8 mouse cellular contexts compared by ENCODE assay signal in genomic region chr9:13587085-13587933, GRCm38 (mm10).
DNase-seq lines count a peak whose midpoint lies in the region; ATAC-seq and TF ChIP-seq lines count a peak whose summit lies in the region.

No protein-coding gene starts in this region.

- H3K27me3 ChIP-seq in kidney, adult 2 months (replicated peaks; ENCODE audit: control insufficient read depth, insufficient read depth, low read length): no peaks in the 10 kb centered on the region
- H3K27me3 ChIP-seq in limb, embryonic 15.5 days: no peaks in the 10 kb centered on the region
- no peaks in the 10 kb centered on the region for H3K27me3 ChIP-seq in small intestine, adult 2 months (ENCODE audit: control insufficient read depth, insufficient read depth, low read length)

- H3K9me3 ChIP-seq in limb, embryonic 15.5 days: no peaks in the 10 kb centered on the region

- no peak overlapping the region for H3K4me2 ChIP-seq in limb, embryonic 15.5 days

- no peaks in the 10 kb centered on the region for H3K36me3 ChIP-seq in kidney, adult 2 months (ENCODE audit: control insufficient read depth, insufficient read depth, low read length)
- no peaks in the 10 kb centered on the region for H3K36me3 ChIP-seq in limb, embryonic 15.5 days
- H3K36me3 ChIP-seq in small intestine, adult 2 months (ENCODE audit: control insufficient read depth, insufficient read depth, low read length): no peaks in the 10 kb centered on the region

- TF ChIP-seq POLR2A in kidney, adult 2 months (IDR thresholded peaks at IDR 0.05; ENCODE audit: low read depth, low read length): no peak
- TF ChIP-seq POLR2A in small intestine, adult 2 months (IDR thresholded peaks at IDR 0.05; ENCODE audit: low read depth, low read length): no peak

- H3K4me1 ChIP-seq in kidney, adult 2 months (ENCODE audit: control insufficient read depth, insufficient read depth, low read length): peaks cover 11% of the 10 kb centered on the region
- peaks cover 25% of the 10 kb centered on the region for H3K4me1 ChIP-seq in limb, embryonic 15.5 days
- H3K4me1 ChIP-seq in small intestine, adult 2 months (ENCODE audit: control insufficient read depth, insufficient read depth, insufficient read length, low read length): peaks cover 5% of the 10 kb centered on the region; the same call in 1 of the 2 replicates

- no peak overlapping the region for H3K4me3 ChIP-seq in kidney, adult 2 months (ENCODE audit: insufficient read depth, low read depth, low read length)
- no peak overlapping the region for H3K4me3 ChIP-seq in limb, embryonic 15.5 days
- no peak overlapping the region for H3K4me3 ChIP-seq in small intestine, adult 2 months (ENCODE audit: low read depth, low read length)

- 47% methylated on average over 9 of the region's 9 CpGs for WGBS in kidney, adult 2 months
- 36% methylated on average over 9 of the region's 9 CpGs for WGBS in limb, embryonic 15.5 days
- WGBS in small intestine, adult 2 months: 32% methylated on average over 9 of the region's 9 CpGs

- intact Hi-C loops in heart, postnatal 10 days (cut with DNase I): loop anchor here (5.0 kb wide), 1 partner anchor 290 kb away; the partner anchor contains the start of gene Maml2

- ATAC-seq in limb, embryonic 15.5 days (ENCODE audit: insufficient number of reproducible peaks, low FRiP score, low TSS enrichment, low read depth): peak; percentile 79

- DNase-seq in kidney, adult 2 months: peak; percentile 54
- DNase-seq in kidney, adult 11 months: no peak
- DNase-seq in NIH3T3 (ENCODE audit: low read depth): peak; percentile 33
- peak; percentile 43 to 50 for DNase-seq in heart, postnatal 10 days
- no peak for DNase-seq in ovary, adult 18-20 months (ENCODE audit: low spot score)
- DNase-seq in cerebellum, adult 18-20 months: no peak

- peak overlapping the region; percentile 59 for H3K27ac ChIP-seq in kidney, adult 2 months (ENCODE audit: insufficient read depth, low read depth, low read length)
- H3K27ac ChIP-seq in limb, embryonic 15.5 days: 0 out of 2 replicates have a peak overlapping the region, but pooled peaks have one; percentile 52
- H3K27ac ChIP-seq in small intestine, adult 2 months (ENCODE audit: insufficient read depth, low read depth, low read length): peak overlapping the region; percentile 77

- TF ChIP-seq CTCF in kidney, adult 2 months (conservative IDR thresholded peaks at IDR 0.05; ENCODE audit: insufficient read depth, insufficient read length, low read depth, low read length): no peak
- no peak for TF ChIP-seq CTCF in small intestine, adult 2 months (IDR thresholded peaks at IDR 0.05; ENCODE audit: extremely low read depth, insufficient read length, insufficient replicate concordance, low read depth, low read length)

- H3K9ac ChIP-seq in limb, embryonic 15.5 days: no peak overlapping the region

Comparison
In these comparisons a context has a peak if more than half of its experiments do, and no peak if none do; other contexts are left out.
1. DNase-seq: peak in kidney, adult 2 months (single experiment), NIH3T3 (single experiment) and heart, postnatal 10 days (2 of 2); none in kidney, adult 11 months (single experiment), ovary, adult 18-20 months (single experiment) and cerebellum, adult 18-20 months (0 of 2).
2. Peak in every context shown above with its lines, with median percentiles within 50 percentile points of each other: H3K27ac ChIP-seq.